Mouse (Mus musculus) neutrophil, adult 83 days (primary cell): Measurements from ENCODE around the gene S100g. TPM values are rescaled to one million over a fixed set of nuclear protein-coding genes. Genes with fewer than 3 reads are reported as not detected.

Source experiments
- total RNA-seq, 2 experiments: library from RNA; stranded (reverse); gene quantifications; one replicate each; pipeline ENCODE4 v1.2.4; 2023

S100g gene
- not detected for total RNA-seq

DNA sequence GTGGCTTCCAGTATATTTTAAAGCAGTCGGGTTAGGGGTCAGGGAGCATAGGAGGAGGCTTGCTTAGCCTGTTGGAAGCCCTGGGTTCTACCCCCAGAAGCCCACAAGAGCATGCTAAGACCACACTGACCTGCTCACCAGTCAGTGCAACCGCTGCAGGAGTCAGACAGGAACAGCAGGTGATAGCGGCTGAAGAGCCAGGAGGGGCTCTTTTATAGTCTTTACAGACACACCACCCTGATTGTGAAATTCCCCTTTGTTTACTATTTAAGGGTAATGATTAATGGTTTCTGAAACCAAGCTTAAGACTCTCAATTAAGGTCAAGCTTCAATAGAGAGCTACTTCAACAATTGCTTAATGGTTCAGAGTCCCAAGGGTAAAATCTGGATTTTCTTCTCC is at the start of gene S100g:
S100g (minus strand) TSS at position 217 of the 400 bp plus-strand sequence.

Other genes starting within 250 kb of the S100g start
- 10 to 100 TPM; 57.1 to 63.5 TPM for gene Rbbp7, start 204.2 kb downstream of the S100g start, total RNA-seq
- 1 to 10 TPM; 9.2 to 9.5 TPM for gene Txlng, start 135.1 kb downstream of the S100g start, total RNA-seq
- 10 to 100 TPM; 30.5 to 34.1 TPM for gene Syap1, start 76.2 kb downstream of the S100g start, total RNA-seq
- 10 to 100 TPM; 78.7 to 98.3 TPM for gene Ctps2, start 63.4 kb downstream of the S100g start, total RNA-seq